Mouse (Mus musculus) regulatory T cell (primary cell): Measurements from ENCODE around the gene Naa60.
"Not testable (repeated sequence)": the region's sequence is repeated elsewhere in the genome, so short reads cannot be mapped to it uniquely, and the experiment has no call there.

Experiments used
- in situ Hi-C: fragments of 300-600 bp; cut with MboI, MseI; formaldehyde crosslinking; loops from one replicate; pipeline ENCODE4 v1.15.1; 2025; ENCODE audit warnings: high pct_unique_total_duplicates

Naa60 gene

GRCm38 (mm10) chr16:3872216-3873047 is at the start of gene Naa60:
Gene Naa60 (plus strand): TSS chr16:3872375.
- in situ Hi-C loops = no loop called here

DNA sequence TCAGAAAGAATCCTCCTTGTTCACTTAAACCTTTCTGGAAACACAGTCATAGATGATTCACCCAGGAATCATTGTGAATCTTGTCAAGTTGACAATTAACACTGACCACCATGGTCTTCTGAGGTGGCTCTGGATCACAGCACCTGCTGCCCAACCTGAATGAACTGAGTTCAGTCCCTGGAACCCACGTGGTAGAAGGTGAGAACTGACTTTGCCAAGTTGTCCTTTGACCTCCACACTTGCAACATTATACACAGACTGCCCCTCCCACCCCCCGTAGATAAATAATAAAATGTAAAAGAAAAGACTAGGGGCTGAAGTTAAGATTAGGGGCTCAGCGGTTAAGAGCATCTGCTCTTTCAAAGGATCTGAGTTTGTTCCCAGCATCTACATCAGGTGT is 44.2 kb upstream of the Naa60 start:
- in situ Hi-C loops = no loop called here

DNA sequence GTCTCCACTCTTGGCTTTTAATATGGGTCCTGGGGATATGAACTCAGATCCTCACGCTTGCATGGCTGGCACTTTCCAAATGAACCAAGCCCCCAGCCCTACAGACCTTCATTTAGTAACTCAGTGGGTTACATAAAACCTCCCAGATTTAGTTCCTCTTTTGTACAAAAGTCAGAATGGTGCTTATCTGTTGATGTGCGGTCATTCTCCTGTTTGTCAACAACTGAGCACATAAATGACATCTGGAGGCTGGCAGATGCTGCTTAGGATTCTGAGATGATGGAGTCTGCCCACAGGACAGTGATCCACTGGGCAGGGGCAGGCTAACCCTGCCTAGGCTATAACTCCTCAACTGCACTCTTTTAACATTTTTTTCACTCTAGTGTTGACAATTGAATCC is 42.4 kb upstream of the Naa60 start:
- in situ Hi-C loops = no loop called here

DNA sequence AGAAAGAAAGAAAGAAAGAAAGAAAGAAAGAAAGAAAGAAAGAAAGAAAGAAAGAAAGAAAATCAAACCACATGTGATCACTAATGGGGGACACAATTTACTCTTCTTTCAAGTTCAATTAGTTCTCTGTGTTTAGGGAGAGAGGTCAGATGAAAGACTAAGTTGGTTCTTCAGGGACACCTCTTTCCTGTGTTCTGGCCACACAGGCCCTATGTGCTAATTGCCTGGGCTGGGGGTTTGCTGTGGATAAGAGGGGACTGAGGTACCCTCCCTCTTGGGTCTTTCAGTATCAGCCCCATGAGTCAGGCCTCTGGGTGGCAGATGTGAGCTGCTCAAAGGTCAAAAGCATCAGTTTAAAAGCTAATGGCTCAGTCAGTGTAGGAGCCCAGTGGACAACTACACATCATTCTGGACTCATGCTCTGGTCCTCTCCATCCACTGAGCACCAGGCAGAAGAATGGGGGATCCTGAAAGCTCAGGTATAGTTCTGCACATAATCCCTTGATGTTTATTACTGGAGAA is 41.5 kb upstream of the Naa60 start, which contains the start of gene Olfr15:
Olfr15 (plus strand) TSS at position 291 of the 522 bp plus-strand sequence.
- in situ Hi-C loops = no loop called here

- in situ Hi-C loops = no loop called here
These were observed 36.7 kb upstream of the Naa60 start for GRCm38 (mm10) chr16:3835461-3835860.

- in situ Hi-C loops = no loop called here
These were observed 32.9 kb upstream of the Naa60 start for GRCm38 (mm10) chr16:3839157-3839885.

DNA sequence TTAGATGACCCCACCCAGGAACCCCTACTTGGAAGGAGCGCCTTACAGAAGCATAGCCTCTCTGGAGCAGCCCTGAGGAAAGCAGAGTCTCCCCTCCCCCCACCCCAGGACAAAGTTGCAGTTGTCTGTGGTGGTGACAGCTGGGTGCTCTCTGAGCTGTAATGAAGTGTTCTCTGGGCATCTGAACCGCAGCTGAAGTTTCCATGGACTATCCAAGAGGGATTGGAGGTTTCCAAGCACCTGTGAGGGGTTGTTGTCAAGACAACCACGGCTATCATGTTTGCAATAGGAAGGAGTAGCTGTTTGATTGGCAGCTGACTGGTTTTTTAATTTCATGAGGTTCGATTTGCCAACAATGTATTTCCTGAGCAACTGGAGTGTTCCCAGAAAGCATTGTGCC is 29.2 kb upstream of the Naa60 start:
- in situ Hi-C loops = no loop called here

GRCm38 (mm10) chr16:3843796-3844195 is 28.4 kb upstream of the Naa60 start:
- in situ Hi-C loops = no loop called here

GRCm38 (mm10) chr16:3846711-3847518 is 25.3 kb upstream of the Naa60 start, which contains the start of gene Zfp174:
Gene Zfp174 (plus strand): TSS chr16:3847268.
- in situ Hi-C loops = loop anchor here (5.0 kb wide), 1 partner anchor 105 kb away; the partner anchor contains the start of gene Zfp263

DNA sequence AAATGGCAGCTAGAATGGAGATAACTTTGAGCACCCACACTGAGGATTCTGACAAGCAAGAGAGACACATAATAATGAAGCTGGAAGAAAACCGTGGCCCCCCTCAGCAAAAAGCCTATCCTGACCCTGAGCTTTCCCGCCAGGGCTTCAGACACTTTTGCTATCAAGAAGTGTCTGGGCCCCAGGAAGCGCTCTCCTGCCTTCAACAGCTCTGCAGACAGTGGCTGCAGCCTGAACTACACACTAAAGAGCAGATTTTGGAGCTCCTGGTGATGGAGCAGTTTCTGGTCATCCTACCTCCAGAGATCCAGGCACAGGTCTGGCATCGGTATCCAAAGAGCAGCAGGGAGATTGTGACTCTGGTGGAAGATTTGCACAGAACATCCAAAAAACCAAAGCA is 24.3 kb upstream of the Naa60 start:
- in situ Hi-C loops = loop anchor here (5.0 kb wide), 1 partner anchor 106 kb away; the partner anchor contains the start of gene Zfp263

DNA sequence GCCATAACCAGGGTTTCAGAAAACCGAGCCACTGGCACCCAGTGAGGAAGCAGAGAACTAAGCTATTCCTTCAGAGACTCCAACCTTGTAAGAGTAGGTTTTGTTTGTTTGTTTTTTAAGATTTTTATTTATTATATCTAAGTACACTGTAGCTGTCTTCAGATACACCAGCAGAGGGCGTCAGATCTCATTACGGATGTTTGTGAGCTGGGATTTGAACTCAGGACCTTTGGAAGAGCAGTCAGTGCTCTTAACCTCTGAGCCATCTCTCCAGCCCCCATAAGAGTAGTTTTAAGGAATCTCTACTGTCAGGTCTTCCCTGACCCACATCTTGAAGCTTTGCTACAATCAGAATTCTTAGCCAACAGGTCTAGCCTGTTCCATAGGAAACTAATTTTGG is 23.8 kb upstream of the Naa60 start:
- in situ Hi-C loops = loop anchor here (5.0 kb wide), 1 partner anchor 106 kb away; the partner anchor contains the start of gene Zfp263

DNA sequence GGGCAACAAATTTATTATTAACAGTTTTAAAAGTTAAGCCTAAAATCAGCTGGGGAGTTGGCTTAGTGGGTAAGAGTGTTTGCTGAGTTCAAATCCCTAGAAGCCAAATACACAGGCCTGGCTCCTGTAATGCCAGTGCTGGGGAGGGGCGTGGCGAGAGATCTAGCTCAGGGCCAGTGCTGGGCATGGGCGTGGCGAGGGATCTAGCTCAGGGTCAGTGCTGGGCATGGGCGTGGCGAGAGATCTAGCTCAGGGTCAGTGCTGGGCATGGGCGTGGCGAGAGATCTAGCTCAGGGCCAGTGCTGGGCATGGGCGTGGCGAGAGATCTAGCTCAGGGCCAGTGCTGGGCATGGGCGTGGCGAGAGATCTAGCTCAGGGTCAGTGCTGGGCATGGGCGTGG is 20.9 kb upstream of the Naa60 start:
- in situ Hi-C loops = not testable (repeated sequence)

DNA sequence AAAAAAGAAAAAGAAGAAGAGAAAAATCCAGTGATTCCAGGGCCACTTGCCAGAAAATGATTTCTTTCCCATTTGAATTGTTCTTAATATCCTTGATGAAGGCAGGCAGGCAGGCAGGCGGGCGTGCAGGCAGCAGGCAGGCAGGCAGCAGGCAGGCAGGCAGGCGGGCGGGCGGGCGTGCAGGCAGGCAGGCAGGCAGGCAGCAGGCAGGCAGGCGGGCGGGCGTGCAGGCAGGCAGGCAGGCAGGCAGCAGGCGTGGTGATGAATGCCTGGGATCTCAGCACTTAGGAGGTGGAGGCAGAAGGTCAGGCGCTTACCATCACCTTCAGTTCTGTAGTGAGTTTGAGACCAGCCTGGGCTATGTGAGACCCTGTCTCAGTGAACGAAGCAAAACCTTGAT is 19.6 kb upstream of the Naa60 start:
- in situ Hi-C loops = no loop called here

DNA sequence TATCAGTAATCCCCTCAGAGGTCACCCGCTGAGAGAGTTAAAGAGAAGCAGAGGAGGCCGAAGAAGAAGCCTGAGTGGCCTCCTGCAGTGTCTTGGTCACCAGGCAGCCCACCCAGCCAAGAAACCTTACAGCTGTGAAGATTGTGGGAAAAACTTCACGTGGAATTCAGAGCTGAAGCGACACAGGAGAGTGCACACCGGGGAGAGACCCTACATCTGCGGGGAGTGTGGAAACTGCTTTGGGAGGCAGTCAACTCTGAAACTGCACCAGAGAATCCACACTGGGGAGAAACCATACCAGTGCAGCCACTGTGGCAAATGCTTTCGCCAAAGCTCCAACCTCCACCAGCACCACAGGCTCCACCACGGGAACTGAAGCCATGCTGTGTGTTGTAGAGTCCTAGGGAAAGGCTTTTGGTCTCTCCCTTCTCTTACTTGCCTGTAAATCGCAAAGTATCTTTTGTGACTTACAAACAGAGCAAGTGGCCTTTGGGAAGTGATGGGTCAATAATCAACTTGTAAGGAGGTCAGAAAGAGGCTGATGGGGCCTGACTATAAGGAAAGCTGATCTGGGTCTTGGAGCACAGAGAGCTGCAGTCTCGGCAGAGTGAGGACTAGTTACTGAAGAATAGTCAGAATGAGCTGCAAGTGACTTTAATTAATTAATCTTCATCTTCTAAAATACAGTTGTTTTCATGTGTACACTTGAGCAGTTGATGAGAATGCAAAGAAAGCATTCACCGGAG is 17.6 kb upstream of the Naa60 start:
- in situ Hi-C loops = no loop called here

- in situ Hi-C loops = no loop called here
These were observed 16.4 kb upstream of the Naa60 start for GRCm38 (mm10) chr16:3855776-3856175.

DNA sequence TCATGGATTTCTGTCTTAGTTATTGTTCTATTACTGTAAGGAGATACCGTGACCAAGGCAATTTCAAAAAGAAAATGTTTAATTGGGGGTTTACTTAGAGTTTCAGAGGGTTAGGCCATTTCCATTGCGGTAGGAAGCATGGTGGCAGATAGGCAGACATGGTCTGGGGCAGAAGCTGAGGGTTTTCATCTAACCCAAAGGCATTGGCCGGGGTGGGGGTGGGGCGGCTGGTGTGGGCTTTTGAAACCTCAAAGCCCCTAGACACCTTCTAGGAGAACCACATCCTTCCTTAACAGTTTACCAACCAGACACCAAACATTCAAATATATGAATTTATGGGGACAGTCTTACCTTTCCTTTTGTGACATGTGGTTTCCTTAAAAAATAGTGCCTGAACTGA is 12.9 kb upstream of the Naa60 start:
- in situ Hi-C loops = no loop called here

DNA sequence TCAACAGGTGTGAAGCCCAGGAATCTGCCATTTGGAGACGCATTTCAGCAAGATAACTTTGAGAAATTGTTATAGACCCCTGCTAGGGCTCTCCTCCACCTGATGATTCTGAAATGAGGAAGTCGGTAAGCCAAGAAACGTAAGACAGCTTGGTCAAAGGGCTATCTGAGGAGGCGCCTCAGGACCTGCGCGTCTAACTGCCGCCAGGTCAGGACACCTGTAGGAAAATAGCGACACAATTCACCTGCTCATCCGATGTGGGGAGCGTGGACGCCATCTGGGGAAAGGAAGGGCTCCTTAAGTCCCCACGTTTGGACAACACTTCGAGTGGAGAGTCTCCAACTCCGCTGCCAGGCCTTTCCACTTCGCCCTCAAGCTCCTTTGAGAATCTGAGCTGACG is 360 bp upstream of the Naa60 start:
- in situ Hi-C loops = no loop called here

- in situ Hi-C loops = no loop called here
These were observed 4.2 kb downstream of the Naa60 start for GRCm38 (mm10) chr16:3876346-3876745.

DNA sequence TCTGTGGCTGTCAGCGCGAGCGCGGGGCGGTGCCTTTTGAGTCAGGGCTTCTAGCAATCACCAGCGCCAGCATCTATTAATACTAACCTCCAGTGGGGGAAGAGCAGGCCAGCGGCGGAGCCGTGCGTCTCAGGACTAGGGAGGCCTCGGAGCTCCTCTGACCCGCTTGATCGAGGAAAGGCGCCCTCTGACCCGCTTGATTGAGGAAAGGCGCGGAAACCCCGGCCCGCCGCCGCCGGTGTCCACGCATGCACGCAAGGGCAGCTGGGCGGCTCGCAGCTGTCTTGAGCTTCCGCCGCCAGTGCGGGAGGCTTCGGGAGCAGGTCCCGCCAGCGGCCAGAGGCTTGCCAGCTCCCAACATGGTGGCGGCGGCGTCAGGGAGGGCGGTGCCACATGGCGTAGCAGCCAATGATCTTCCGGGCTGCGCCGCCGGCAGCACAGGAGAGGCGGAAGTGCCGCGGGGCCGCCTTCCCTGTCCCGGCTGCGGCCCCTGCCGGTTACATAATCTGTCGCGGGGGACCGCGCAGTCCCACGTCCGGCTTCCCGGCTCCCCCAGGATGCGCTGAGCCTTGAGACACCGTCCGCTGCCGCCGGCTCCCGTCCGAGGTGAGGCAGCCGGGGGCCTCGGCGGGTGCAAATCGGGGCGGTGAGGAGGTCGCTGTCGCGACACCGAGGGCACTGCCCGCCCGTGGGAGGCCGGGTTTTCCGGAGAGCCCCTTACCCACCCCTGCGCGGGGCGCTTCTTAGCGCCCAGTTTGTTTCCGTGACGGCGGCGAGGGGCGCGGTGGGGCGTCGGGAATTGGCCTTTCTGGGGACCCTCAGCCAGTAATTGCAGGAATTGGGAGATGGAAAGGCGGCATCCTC is 12.3 kb downstream of the Naa60 start, which contains the start of the genes Zfp597 and Gm20695:
Zfp597 (minus strand) TSS at position 361 of the 864 bp plus-strand sequence.
Gm20695 (plus strand) TSS at position 448 of the 864 bp plus-strand sequence.
- in situ Hi-C loops = no loop called here
